In the genomic region with DNA sequence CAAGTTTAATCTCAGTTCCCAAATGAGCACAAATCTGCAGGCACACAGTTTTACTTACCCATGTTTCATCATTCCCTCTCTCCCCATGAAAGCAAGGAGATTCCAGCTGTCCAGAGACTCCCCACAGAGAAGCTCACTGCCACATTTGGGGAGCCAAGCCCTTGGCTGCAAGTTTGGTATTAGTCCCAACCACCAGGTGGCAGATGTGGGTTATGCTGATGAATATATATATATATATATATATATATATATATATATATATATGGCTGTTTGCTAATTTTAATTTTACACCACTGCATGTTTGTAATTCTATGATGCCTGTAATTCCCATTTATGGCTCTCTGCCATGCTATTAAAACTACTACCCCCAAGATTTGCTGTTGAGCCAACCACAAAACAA, we compare ENCODE assay signal across 8 mouse cellular contexts.
A peak's percentile ranks its signal among the peaks of the same experiment; 100 is the strongest.
DNase-seq lines count a peak whose midpoint lies in the region; ATAC-seq and TF ChIP-seq lines count a peak whose summit lies in the region.

No protein-coding gene starts in this region.

- no peaks in the 10 kb centered on the region for H3K27me3 ChIP-seq in heart, postnatal 0 days (ENCODE audit: control insufficient read depth, insufficient read depth, low read length)
- 0 out of 2 replicates have a peak, but pooled peaks cover 3% of the 10 kb centered on the region for H3K27me3 ChIP-seq in midbrain, postnatal 0 days (ENCODE audit: insufficient read depth, low read length)
- H3K27me3 ChIP-seq in midbrain, embryonic 15.5 days (replicated peaks): peaks cover 13% of the 10 kb centered on the region; the same call in 1 of the 2 replicates

- no peak for TF ChIP-seq EP300 in heart, postnatal 0 days (IDR thresholded peaks at IDR 0.05; ENCODE audit: low read depth)

- H3K4me3 ChIP-seq in heart, postnatal 0 days (ENCODE audit: low read depth, low read length): no peak overlapping the region
- H3K4me3 ChIP-seq in midbrain, postnatal 0 days (ENCODE audit: low read depth, low read length): no peak overlapping the region
- no peak overlapping the region for H3K4me3 ChIP-seq in midbrain, embryonic 15.5 days

- ATAC-seq in heart, postnatal 0 days (ENCODE audit: insufficient read depth, low read depth): no peak
- no peak for ATAC-seq in midbrain, postnatal 0 days (ENCODE audit: low FRiP score)
- no peak for ATAC-seq in midbrain, embryonic 15.5 days (replicated peaks)
- peak; percentile 60 for ATAC-seq in megakaryocyte progenitor cell, adult 5-6 weeks (replicated peaks; ENCODE audit: poor library complexity)

- TF ChIP-seq CTCF in heart, postnatal 0 days (IDR thresholded peaks at IDR 0.05; ENCODE audit: low read depth): peak; percentile 23; the same call in 1 of the 2 replicates
- TF ChIP-seq CTCF in midbrain, postnatal 0 days (IDR thresholded peaks at IDR 0.05): peak; percentile 40

- no peak overlapping the region for H3K4me2 ChIP-seq in heart, postnatal 0 days (ENCODE audit: low read depth, low read length)
- no peak overlapping the region for H3K4me2 ChIP-seq in midbrain, postnatal 0 days (ENCODE audit: low read depth, low read length, poor library complexity, severe bottlenecking)
- H3K4me2 ChIP-seq in midbrain, embryonic 15.5 days: no peak overlapping the region

- no peaks in the 10 kb centered on the region for H3K4me1 ChIP-seq in heart, postnatal 0 days (ENCODE audit: control insufficient read depth, insufficient read depth)
- no peaks in the 10 kb centered on the region for H3K4me1 ChIP-seq in midbrain, postnatal 0 days (ENCODE audit: insufficient read depth, low read length)
- H3K4me1 ChIP-seq in midbrain, embryonic 15.5 days: no peaks in the 10 kb centered on the region

- H3K9ac ChIP-seq in heart, postnatal 0 days (replicated peaks; ENCODE audit: low read depth, low read length): no peak overlapping the region
- H3K9ac ChIP-seq in midbrain, postnatal 0 days (replicated peaks; ENCODE audit: low read length, poor library complexity, severe bottlenecking): no peak overlapping the region
- H3K9ac ChIP-seq in midbrain, embryonic 15.5 days: no peak overlapping the region

- H3K27ac ChIP-seq in heart, postnatal 0 days (ENCODE audit: low read depth): no peak overlapping the region
- H3K27ac ChIP-seq in midbrain, postnatal 0 days (ENCODE audit: low read depth, low read length): no peak overlapping the region
- no peak overlapping the region for H3K27ac ChIP-seq in midbrain, embryonic 15.5 days

- DNase-seq in heart, postnatal 0 days (ENCODE audit: low spot score): no peak
- DNase-seq in heart, adult 9 months (ENCODE audit: low spot score in 2 of 2): no peak
- DNase-seq in midbrain, postnatal 0 days (ENCODE audit: low spot score): peak; percentile 40
- DNase-seq in cerebellum, adult 9-10 months: peak; percentile 20
- no peak for DNase-seq in thymus, postnatal 36 days
- DNase-seq in urinary bladder, postnatal 4 days (ENCODE audit: low spot score in 2 of 2): no peak

- no peaks in the 10 kb centered on the region for H3K36me3 ChIP-seq in heart, postnatal 0 days (replicated peaks; ENCODE audit: control insufficient read depth, insufficient read depth, low read length)
- no peaks in the 10 kb centered on the region for H3K36me3 ChIP-seq in midbrain, postnatal 0 days (ENCODE audit: insufficient read depth, low read length)
- no peaks in the 10 kb centered on the region for H3K36me3 ChIP-seq in midbrain, embryonic 15.5 days (replicated peaks)

- no peaks in the 10 kb centered on the region for H3K9me3 ChIP-seq in heart, postnatal 0 days (replicated peaks; ENCODE audit: control insufficient read depth, low read length)
- no peaks in the 10 kb centered on the region for H3K9me3 ChIP-seq in midbrain, postnatal 0 days (ENCODE audit: low read length)
- no peaks in the 10 kb centered on the region for H3K9me3 ChIP-seq in midbrain, embryonic 15.5 days

Comparison
In these comparisons a context has a peak if more than half of its experiments do, and no peak if none do; other contexts are left out.
1. DNase-seq: peak in midbrain, postnatal 0 days (single experiment) and cerebellum, adult 9-10 months (single experiment); none in heart, postnatal 0 days (single experiment), heart, adult 9 months (0 of 2), thymus, postnatal 36 days (0 of 2) and urinary bladder, postnatal 4 days (0 of 2).